Mouse (Mus musculus): ENCODE measurements around the gene Snapc2. TPM values are rescaled to one million over a fixed set of nuclear protein-coding genes. Genes with fewer than 3 reads are reported as not detected.

The Snapc2 gene
- total RNA-seq (2023), result 11.4 and 12.5 TPM in 2 replicates

GRCm38 (mm10) chr8:4252934-4253841 is at the start of gene Snapc2:
Snapc2 (plus strand) TSS chr8:4253080.

GRCm38 (mm10) chr8:4216791-4217621 is 35.9 kb upstream of the Snapc2 start, which contains the start of gene Prr36:
Prr36 (minus strand) TSS chr8:4217459.

GRCm38 (mm10) chr8:4226739-4227347 is 26.0 kb upstream of the Snapc2 start, which contains the start of gene Lrrc8e:
Lrrc8e (plus strand) TSS chr8:4226827.

GRCm38 (mm10) chr8:4238434-4239192 is 14.3 kb upstream of the Snapc2 start, which contains the start of the genes Map2k7 and Gm49320:
Map2k7 (plus strand) TSS chr8:4238740.
Gm49320 (plus strand) TSS chr8:4238865.

GRCm38 (mm10) chr8:4247951-4248540 is 4.8 kb upstream of the Snapc2 start, which contains the start of gene Tgfbr3l:
Tgfbr3l (plus strand) TSS chr8:4248214.

GRCm38 (mm10) chr8:4259125-4259804 is 6.4 kb downstream of the Snapc2 start, which contains the start of gene Ctxn1:
Ctxn1 (minus strand) TSS chr8:4259274.

GRCm38 (mm10) chr8:4275275-4276110 is 22.6 kb downstream of the Snapc2 start, which contains the start of gene Timm44:
Timm44 (minus strand) TSS chr8:4275913.

Other genes starting within 250 kb of the Snapc2 start
- gene Cd209f, start 147.2 kb upstream of the Snapc2 start, total RNA-seq (2023), result not detected in 2 replicates
- not detected in 2 replicates for gene Cd209g, start 119.0 kb upstream of the Snapc2 start, total RNA-seq (2023)
- 12.1 and 13.4 TPM in 2 replicates for gene Evi5l, start 86.5 kb upstream of the Snapc2 start, total RNA-seq (2023)
- gene Prr36, start 35.6 kb upstream of the Snapc2 start, total RNA-seq (2023), result 0.29 and 0.41 TPM in 2 replicates
- not detected in 2 replicates for gene Lrrc8e, start 26.3 kb upstream of the Snapc2 start, total RNA-seq (2023)
- gene Map2k7, start 14.3 kb upstream of the Snapc2 start, total RNA-seq (2023), result 51.2 TPM in 2 replicates
- gene Gm49320, start 14.2 kb upstream of the Snapc2 start, total RNA-seq (2023), result not detected in 2 replicates
- gene Tgfbr3l, start 4.9 kb upstream of the Snapc2 start, total RNA-seq (2023), result 6.8 and 13.2 TPM in 2 replicates
- 0.34 and 0.51 TPM in 2 replicates for gene Ctxn1, start 6.2 kb downstream of the Snapc2 start, total RNA-seq (2023)
- 35.0 and 36.3 TPM in 2 replicates for gene Timm44, start 22.8 kb downstream of the Snapc2 start, total RNA-seq (2023)
- gene Ccl25, start 72.1 kb downstream of the Snapc2 start, total RNA-seq (2023), result 9.1 and 10.6 TPM in 2 replicates
- gene Elavl1, start 72.3 kb downstream of the Snapc2 start, total RNA-seq (2023), result 60.7 and 69.5 TPM in 2 replicates
- gene Cers4, start 239.9 kb downstream of the Snapc2 start, total RNA-seq (2023), result 2.7 and 4.5 TPM in 2 replicates

Measured in neutrophil, adult 65 days (primary cell).